Mouse (Mus musculus): ENCODE data around the gene Opa1. TPM values are rescaled to one million over a fixed set of nuclear protein-coding genes. Genes with fewer than 3 reads are reported as not detected.

The Opa1 gene
- polyA plus RNA-seq, 1 experiment from 2014 or later: 45.4 TPM

GRCm38 (mm10) chr16:29560454-29560853, 18.7 kb upstream of the Opa1 start:
- Histone ChIP-seq H3K4me2 (ENCODE audit: low read depth, severe bottlenecking) (no peak overlapping the region), H3K9ac (ENCODE audit: low read length) (no peak overlapping the region), H3K9me3 (ENCODE audit: control insufficient read depth, low read length) (no peaks in the 10 kb centered on the region), H3K27me3 (ENCODE audit: control insufficient read depth, insufficient read depth, low read length) (no peaks in the 10 kb centered on the region), H3K36me3 (ENCODE audit: control insufficient read depth, insufficient read depth, low read length) (no peaks in the 10 kb centered on the region), H3K27ac (replicated peaks; ENCODE audit: low read depth, low read length) (no peak overlapping the region), H3K4me3 (ENCODE audit: low read depth, low read length) (no peak overlapping the region), H3K4me1 (ENCODE audit: control insufficient read depth, insufficient read depth, low read length) (no peaks in the 10 kb centered on the region)
- WGBS: 62% methylated on average over 10 of the region's 10 CpGs
- ATAC-seq (ENCODE audit: insufficient number of reproducible peaks, low FRiP score, low TSS enrichment, low read depth) (no peak), DNase-seq (ENCODE audit: low spot score) (no peak)

GRCm38 (mm10) chr16:29560869-29561268, 18.3 kb upstream of the Opa1 start:
- Histone ChIP-seq H3K4me1 (ENCODE audit: control insufficient read depth, insufficient read depth, low read length) (no peaks in the 10 kb centered on the region), H3K9me3 (ENCODE audit: control insufficient read depth, low read length) (no peaks in the 10 kb centered on the region), H3K4me3 (ENCODE audit: low read depth, low read length) (no peak overlapping the region), H3K4me2 (ENCODE audit: low read depth, severe bottlenecking) (no peak overlapping the region), H3K9ac (ENCODE audit: low read length) (no peak overlapping the region), H3K36me3 (ENCODE audit: control insufficient read depth, insufficient read depth, low read length) (no peaks in the 10 kb centered on the region), H3K27ac (replicated peaks; ENCODE audit: low read depth, low read length) (no peak overlapping the region), H3K27me3 (ENCODE audit: control insufficient read depth, insufficient read depth, low read length) (no peaks in the 10 kb centered on the region)
- peak; percentile 60 for DNase-seq (ENCODE audit: low spot score)
- no peak for ATAC-seq (ENCODE audit: insufficient number of reproducible peaks, low FRiP score, low TSS enrichment, low read depth)
- WGBS: 10% methylated on average over 7 of the region's 7 CpGs

GRCm38 (mm10) chr16:29574013-29574412, 5.1 kb upstream of the Opa1 start:
- ATAC-seq (ENCODE audit: insufficient number of reproducible peaks, low FRiP score, low TSS enrichment, low read depth): no peak
- Histone ChIP-seq H3K9ac (ENCODE audit: low read length) (no peak overlapping the region), H3K27me3 (ENCODE audit: control insufficient read depth, insufficient read depth, low read length) (no peaks in the 10 kb centered on the region), H3K4me1 (ENCODE audit: control insufficient read depth, insufficient read depth, low read length) (no peaks in the 10 kb centered on the region), H3K36me3 (ENCODE audit: control insufficient read depth, insufficient read depth, low read length) (no peaks in the 10 kb centered on the region), H3K4me3 (ENCODE audit: low read depth, low read length) (no peak overlapping the region), H3K4me2 (ENCODE audit: low read depth, severe bottlenecking) (no peak overlapping the region), H3K27ac (replicated peaks; ENCODE audit: low read depth, low read length) (no peak overlapping the region), H3K9me3 (ENCODE audit: control insufficient read depth, low read length) (no peaks in the 10 kb centered on the region)
- 75% methylated on average over 4 of the region's 4 CpGs for WGBS
- DNase-seq (ENCODE audit: low spot score): no peak

- 14% methylated on average over 5 of the region's 5 CpGs for WGBS
Observed at GRCm38 (mm10) chr16:29575620-29576019, 3.5 kb upstream of the Opa1 start.

GRCm38 (mm10) chr16:29579787-29580176, 648 bp downstream of the Opa1 start:
- Histone ChIP-seq H3K4me3 (ENCODE audit: low read depth, low read length) (peak overlapping the region; percentile 95), H3K9ac (ENCODE audit: low read length) (peak overlapping the region; percentile 95), H3K9me3 (ENCODE audit: control insufficient read depth, low read length) (no peaks in the 10 kb centered on the region), H3K36me3 (ENCODE audit: control insufficient read depth, insufficient read depth, low read length) (no peaks in the 10 kb centered on the region), H3K27ac (replicated peaks; ENCODE audit: low read depth, low read length) (no peak overlapping the region), H3K4me1 (ENCODE audit: control insufficient read depth, insufficient read depth, low read length) (peaks cover 4% of the 10 kb centered on the region; the same call in 1 of the 2 replicates), H3K4me2 (ENCODE audit: low read depth, severe bottlenecking) (peak overlapping the region; percentile 82), H3K27me3 (ENCODE audit: control insufficient read depth, insufficient read depth, low read length) (no peaks in the 10 kb centered on the region)
- peak; percentile 41; the same call in 1 of the 2 replicates for ATAC-seq (ENCODE audit: insufficient number of reproducible peaks, low FRiP score, low TSS enrichment, low read depth)
- DNase-seq (ENCODE audit: low spot score): no peak
- WGBS: 12% methylated on average over 12 of the region's 12 CpGs

More at GRCm38 (mm10) chr16:29575620-29576019, 3.5 kb upstream of the Opa1 start:
- Histone ChIP-seq H3K27me3 (ENCODE audit: control insufficient read depth, insufficient read depth, low read length) (no peaks in the 10 kb centered on the region), H3K9ac (ENCODE audit: low read length) (no peak overlapping the region), H3K4me2 (ENCODE audit: low read depth, severe bottlenecking) (no peak overlapping the region), H3K4me3 (ENCODE audit: low read depth, low read length) (no peak overlapping the region), H3K9me3 (ENCODE audit: control insufficient read depth, low read length) (no peaks in the 10 kb centered on the region), H3K36me3 (ENCODE audit: control insufficient read depth, insufficient read depth, low read length) (no peaks in the 10 kb centered on the region), H3K4me1 (ENCODE audit: control insufficient read depth, insufficient read depth, low read length) (peaks cover 4% of the 10 kb centered on the region; the same call in 1 of the 2 replicates), H3K27ac (replicated peaks; ENCODE audit: low read depth, low read length) (no peak overlapping the region)
- ATAC-seq (ENCODE audit: insufficient number of reproducible peaks, low FRiP score, low TSS enrichment, low read depth) (no peak), DNase-seq (ENCODE audit: low spot score) (no peak)

- no peak overlapping the region for H3K4me3 ChIP-seq (ENCODE audit: low read depth, low read length)
- no peaks in the 10 kb centered on the region for H3K9me3 ChIP-seq (ENCODE audit: control insufficient read depth, low read length)
- no peaks in the 10 kb centered on the region for H3K27me3 ChIP-seq (ENCODE audit: control insufficient read depth, insufficient read depth, low read length)
- H3K9ac ChIP-seq (ENCODE audit: low read length): no peak overlapping the region
- H3K36me3 ChIP-seq (ENCODE audit: control insufficient read depth, insufficient read depth, low read length): peaks cover 4% of the 10 kb centered on the region; the same call in 1 of the 2 replicates
- no peaks in the 10 kb centered on the region for H3K4me1 ChIP-seq (ENCODE audit: control insufficient read depth, insufficient read depth, low read length)
- DNase-seq (ENCODE audit: low spot score) (no peak), ATAC-seq (ENCODE audit: insufficient number of reproducible peaks, low FRiP score, low TSS enrichment, low read depth) (no peak)
- H3K27ac ChIP-seq (replicated peaks; ENCODE audit: low read depth, low read length): no peak overlapping the region
- WGBS: 83% methylated on average over 7 of the region's 7 CpGs
- no peak overlapping the region for H3K4me2 ChIP-seq (ENCODE audit: low read depth, severe bottlenecking)
Observed at GRCm38 (mm10) chr16:29592171-29592570, 13.0 kb downstream of the Opa1 start.

GRCm38 (mm10) chr16:29597122-29597521, 18.0 kb downstream of the Opa1 start:
- H3K9ac ChIP-seq (ENCODE audit: low read length): no peak overlapping the region
- H3K4me1 ChIP-seq (ENCODE audit: control insufficient read depth, insufficient read depth, low read length): no peaks in the 10 kb centered on the region
- no peaks in the 10 kb centered on the region for H3K9me3 ChIP-seq (ENCODE audit: control insufficient read depth, low read length)
- ATAC-seq (ENCODE audit: insufficient number of reproducible peaks, low FRiP score, low TSS enrichment, low read depth) (no peak), DNase-seq (ENCODE audit: low spot score) (no peak)
- H3K4me2 ChIP-seq (ENCODE audit: low read depth, severe bottlenecking): no peak overlapping the region
- 86% methylated on average over 4 of the region's 4 CpGs for WGBS
- H3K27me3 ChIP-seq (ENCODE audit: control insufficient read depth, insufficient read depth, low read length): no peaks in the 10 kb centered on the region
- H3K4me3 ChIP-seq (ENCODE audit: low read depth, low read length): no peak overlapping the region
- 0 out of 2 replicates have a peak, but pooled peaks cover 2% of the 10 kb centered on the region for H3K36me3 ChIP-seq (ENCODE audit: control insufficient read depth, insufficient read depth, low read length)
- H3K27ac ChIP-seq (replicated peaks; ENCODE audit: low read depth, low read length): no peak overlapping the region

- no peak overlapping the region for H3K4me3 ChIP-seq (ENCODE audit: low read depth, low read length)
- H3K27me3 ChIP-seq (ENCODE audit: control insufficient read depth, insufficient read depth, low read length): no peaks in the 10 kb centered on the region
- H3K9ac ChIP-seq (ENCODE audit: low read length): no peak overlapping the region
- no peak for DNase-seq (ENCODE audit: low spot score)
- H3K4me1 ChIP-seq (ENCODE audit: control insufficient read depth, insufficient read depth, low read length): no peaks in the 10 kb centered on the region
- no peaks in the 10 kb centered on the region for H3K9me3 ChIP-seq (ENCODE audit: control insufficient read depth, low read length)
- WGBS: 93% methylated on average over 8 of the region's 8 CpGs
- no peak overlapping the region for H3K4me2 ChIP-seq (ENCODE audit: low read depth, severe bottlenecking)
- peaks cover 12% of the 10 kb centered on the region for H3K36me3 ChIP-seq (ENCODE audit: control insufficient read depth, insufficient read depth, low read length)
- no peak overlapping the region for H3K27ac ChIP-seq (replicated peaks; ENCODE audit: low read depth, low read length)
- no peak for ATAC-seq (ENCODE audit: insufficient number of reproducible peaks, low FRiP score, low TSS enrichment, low read depth)
Observed at GRCm38 (mm10) chr16:29605546-29605945, 26.4 kb downstream of the Opa1 start.

- DNase-seq (ENCODE audit: low spot score): no peak
- no peak overlapping the region for H3K9ac ChIP-seq (ENCODE audit: low read length)
- no peak overlapping the region for H3K4me2 ChIP-seq (ENCODE audit: low read depth, severe bottlenecking)
- H3K4me1 ChIP-seq (ENCODE audit: control insufficient read depth, insufficient read depth, low read length): no peaks in the 10 kb centered on the region
- H3K4me3 ChIP-seq (ENCODE audit: low read depth, low read length): no peak overlapping the region
- H3K27ac ChIP-seq (replicated peaks; ENCODE audit: low read depth, low read length): no peak overlapping the region
- H3K36me3 ChIP-seq (ENCODE audit: control insufficient read depth, insufficient read depth, low read length): peaks cover 14% of the 10 kb centered on the region
- H3K9me3 ChIP-seq (ENCODE audit: control insufficient read depth, low read length): no peaks in the 10 kb centered on the region
- 90% methylated on average over 7 of the region's 7 CpGs for WGBS
- ATAC-seq (ENCODE audit: insufficient number of reproducible peaks, low FRiP score, low TSS enrichment, low read depth): no peak
- H3K27me3 ChIP-seq (ENCODE audit: control insufficient read depth, insufficient read depth, low read length): no peaks in the 10 kb centered on the region
Observed at GRCm38 (mm10) chr16:29607131-29607530, 28.0 kb downstream of the Opa1 start.
